Mouse (Mus musculus) liver, embryonic 13.5 days (tissue): ENCODE results near the gene Slc22a2. TPM values are rescaled to one million over a fixed set of nuclear protein-coding genes. Genes with fewer than 3 reads are reported as not detected.
"Not testable (repeated sequence)": the region's sequence is repeated elsewhere in the genome, so short reads cannot be mapped to it uniquely, and the experiment has no call there.

Source experiments
- ATAC-seq: fragments of 200-750 bp; cut with Nextera tagmentation; 2 replicates; pipeline ENCODE4 v1.8.0; 2017; ENCODE audit warnings: low read depth, mild to moderate bottlenecking, moderate number of reproducible peaks, moderate library complexity
- DNase-seq: peaks from one replicate; pipeline ENCODE4 v3.0.0; 2022
- H3K27ac ChIP-seq: fragments of 300-500 bp; sonication (generic); 2 replicates; pipeline ENCODE4 v1.5.1; 2015; ENCODE audit warnings: moderate library complexity, mild to moderate bottlenecking, inconsistent platforms
- H3K27me3 ChIP-seq: fragments of 300-500 bp; sonication (generic); 2 replicates; pipeline ENCODE4 v1.6.1; 2015; ENCODE audit warnings: mild to moderate bottlenecking, inconsistent platforms
- H3K36me3 ChIP-seq: fragments of 300-500 bp; sonication (generic); 2 replicates; pipeline ENCODE4 v1.6.1; 2015; ENCODE audit warnings: mild to moderate bottlenecking, inconsistent platforms
- H3K4me1 ChIP-seq: fragments of 300-500 bp; sonication (generic); replicated peaks from 2 replicates; pipeline ENCODE4 v1.6.1; 2015; ENCODE audit warnings: inconsistent platforms
- H3K4me2 ChIP-seq: fragments of 300-500 bp; sonication (generic); 2 replicates; pipeline ENCODE4 v1.6.1; 2015; ENCODE audit warnings: inconsistent platforms, mild to moderate bottlenecking, moderate library complexity
- H3K4me3 ChIP-seq: fragments of 300-500 bp; sonication (generic); replicated peaks from 2 replicates; pipeline ENCODE4 v1.5.1; 2015; ENCODE audit warnings: mild to moderate bottlenecking, inconsistent platforms
- H3K9ac ChIP-seq: fragments of 300-500 bp; sonication (generic); 2 replicates; pipeline ENCODE4 v1.6.1; 2015; ENCODE audit warnings: mild to moderate bottlenecking, inconsistent platforms
- H3K9me3 ChIP-seq: fragments of 300-500 bp; sonication (generic); replicated peaks from 2 replicates; pipeline ENCODE4 v1.6.1; 2016; ENCODE audit warnings: inconsistent platforms
- WGBS: fragments of 180-500 bp; shearing (Covaris S2); methylation state at CpG from one replicate; pipeline ENCODE4 v1.1.7; 2015; ENCODE audit not compliant: insufficient replicate concordance; 5-methylcytosine and 5-hydroxymethylcytosine counted together
- polyA plus RNA-seq: library from polyadenylated mRNA; unstranded; fragments of >200 nt; fragmentation: Nextera tagmentation; extraction: Ambion mirVana; gene quantifications from 2 replicates; pipeline ENCODE4 v1.2.1, GENCODE M21; 2015

Slc22a2 gene
- polyA plus RNA-seq, 1 experiment from 2014 or later = not detected

DNA sequence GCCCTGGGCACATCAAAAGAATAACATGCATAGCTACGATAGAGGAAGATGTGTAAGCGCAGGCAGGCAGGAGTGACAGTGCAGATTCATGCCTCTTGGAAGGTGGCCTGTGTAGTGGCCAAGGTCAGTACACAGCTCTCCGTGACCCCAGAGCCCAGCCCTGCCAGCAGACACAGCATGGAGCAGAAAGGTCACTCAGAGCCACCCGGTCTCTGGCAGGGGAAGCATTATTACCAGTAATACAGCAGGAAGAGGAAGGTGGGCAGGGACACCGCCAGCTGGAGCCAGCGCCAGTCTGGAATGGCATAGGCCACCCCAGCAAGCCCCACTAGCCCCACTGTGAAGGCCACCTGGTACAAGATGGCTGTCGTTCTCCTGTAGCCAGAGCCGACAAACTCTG, 80.2 kb downstream of the Slc22a2 start:
- DNase-seq = no peak
- Histone ChIP-seq H3K4me3 (no peak overlapping the region), H3K27ac (no peak overlapping the region), H3K36me3 (no peaks in the 10 kb centered on the region), H3K9ac (no peak overlapping the region), H3K4me1 (peaks cover 20% of the 10 kb centered on the region), H3K27me3 (peaks cover 17% of the 10 kb centered on the region), H3K4me2 (no peak overlapping the region), H3K9me3 (no peaks in the 10 kb centered on the region)
- 63% methylated on average over 8 of the region's 8 CpGs for WGBS
- no peak for ATAC-seq

DNA sequence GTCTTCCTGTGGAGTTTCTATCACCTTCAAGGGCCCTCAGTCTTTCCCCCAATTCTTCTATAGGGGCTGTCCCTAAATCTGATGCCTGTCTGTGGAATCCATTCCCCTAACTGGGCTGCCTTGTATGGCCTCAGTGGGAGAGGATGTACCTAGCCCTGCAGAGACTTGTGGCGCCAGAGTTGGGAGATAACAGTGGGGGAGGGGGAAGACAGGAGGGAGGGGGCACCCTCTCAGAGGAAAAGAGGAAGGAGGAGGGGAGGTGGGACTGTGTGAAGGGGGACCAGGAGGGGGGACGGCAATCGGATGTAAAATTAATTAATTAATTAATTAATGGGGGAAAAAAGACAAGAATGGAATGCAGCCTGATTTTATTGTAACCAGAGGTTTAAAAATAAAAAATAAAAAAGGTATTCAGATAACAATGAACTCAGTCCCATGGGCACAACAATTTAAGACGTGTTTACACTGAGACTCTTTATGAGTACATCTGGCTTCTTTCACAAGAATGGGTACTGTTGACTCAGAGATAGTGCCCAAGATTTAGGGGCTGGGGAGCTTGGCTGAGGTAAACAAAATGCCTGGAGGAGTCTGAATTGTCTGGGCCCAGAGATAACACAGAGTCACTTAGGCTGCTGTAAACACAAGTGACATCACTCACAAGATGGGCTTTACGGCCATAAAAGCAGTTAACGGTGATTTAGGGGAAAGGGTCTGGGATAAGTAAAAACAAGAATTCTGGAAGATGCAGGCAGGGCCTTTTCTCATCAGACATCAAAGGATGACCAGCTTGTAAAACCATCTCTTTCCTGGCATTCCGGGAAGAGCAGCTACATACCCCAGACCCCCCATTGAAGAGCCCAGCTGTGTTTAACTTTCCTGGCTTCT, 84.8 kb downstream of the Slc22a2 start:
- Histone ChIP-seq H3K27ac (peak overlapping the region; percentile 53), H3K4me2 (peak overlapping the region; percentile 19; the same call in 1 of the 2 replicates), H3K36me3 (no peaks in the 10 kb centered on the region), H3K4me1 (peaks cover 42% of the 10 kb centered on the region), H3K27me3 (no peaks in the 10 kb centered on the region; the same call in 1 of the 2 replicates), H3K4me3 (no peak overlapping the region), H3K9ac (no peak overlapping the region), H3K9me3 (no peaks in the 10 kb centered on the region)
- 4% methylated on average over 7 of the region's 7 CpGs for WGBS
- ATAC-seq (peak; percentile 81), DNase-seq (peak; percentile 38)

DNA sequence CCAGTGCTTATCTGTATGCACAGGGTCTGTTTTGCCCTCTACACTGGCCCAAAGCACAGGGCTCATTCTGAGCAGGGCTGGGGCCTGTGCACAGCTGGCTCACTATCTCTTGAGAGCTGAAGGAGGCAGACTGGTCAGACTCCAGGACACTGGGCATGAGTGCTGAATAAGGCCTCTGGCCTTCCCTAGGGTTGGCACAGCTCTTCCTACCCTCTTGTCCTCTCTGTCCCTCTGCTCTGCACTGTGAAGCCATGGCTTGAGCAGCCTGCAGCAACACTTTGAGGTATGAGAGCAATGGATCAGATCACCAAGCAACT, 85.4 kb downstream of the Slc22a2 start:
- ATAC-seq = peak; percentile 79
- DNase-seq = peak; percentile 39
- Histone ChIP-seq H3K9ac (no peak overlapping the region), H3K27me3 (no peaks in the 10 kb centered on the region; the same call in 1 of the 2 replicates), H3K9me3 (no peaks in the 10 kb centered on the region), H3K4me3 (no peak overlapping the region), H3K4me1 (peaks cover 42% of the 10 kb centered on the region), H3K4me2 (peak overlapping the region; percentile 19; the same call in 1 of the 2 replicates), H3K36me3 (no peaks in the 10 kb centered on the region), H3K27ac (peak overlapping the region; percentile 53)

DNA sequence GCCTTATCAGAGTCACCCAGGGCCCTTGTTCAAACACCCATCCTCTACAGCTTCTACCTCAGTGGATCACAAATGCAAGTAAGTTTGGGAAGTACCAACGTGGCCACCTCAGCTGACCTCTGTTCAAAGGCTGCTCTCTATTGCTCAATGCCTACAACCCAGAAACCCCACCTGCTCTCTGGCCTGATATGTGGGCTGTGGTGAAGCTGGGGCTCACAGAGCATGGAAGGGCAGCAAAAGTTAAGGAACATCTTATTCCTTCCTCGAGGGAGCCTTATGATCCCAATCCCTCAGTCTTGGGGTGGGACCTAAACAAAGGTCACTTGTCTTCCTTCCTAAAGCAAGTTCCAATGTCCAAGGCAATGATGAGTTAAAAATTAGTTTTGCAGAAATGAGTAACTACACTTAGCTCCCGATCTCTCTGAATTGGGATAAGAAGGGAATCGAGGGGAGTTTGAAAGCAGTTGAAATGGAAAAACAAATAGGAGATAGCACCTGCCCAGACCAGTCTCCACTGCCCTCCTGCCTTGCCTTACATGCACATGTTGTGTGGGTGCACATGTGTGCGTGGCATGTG, 87.2 kb downstream of the Slc22a2 start:
- Histone ChIP-seq H3K9me3 (no peaks in the 10 kb centered on the region), H3K9ac (no peak overlapping the region), H3K27me3 (no peaks in the 10 kb centered on the region), H3K27ac (peak overlapping the region; percentile 59; the same call in 1 of the 2 replicates), H3K36me3 (no peaks in the 10 kb centered on the region), H3K4me2 (no peak overlapping the region), H3K4me3 (no peak overlapping the region), H3K4me1 (peaks cover 42% of the 10 kb centered on the region)
- peak; percentile 26; the same call in 1 of the 2 replicates for ATAC-seq
- 61% methylated on average over 5 of the region's 5 CpGs for WGBS
- DNase-seq = no peak

DNA sequence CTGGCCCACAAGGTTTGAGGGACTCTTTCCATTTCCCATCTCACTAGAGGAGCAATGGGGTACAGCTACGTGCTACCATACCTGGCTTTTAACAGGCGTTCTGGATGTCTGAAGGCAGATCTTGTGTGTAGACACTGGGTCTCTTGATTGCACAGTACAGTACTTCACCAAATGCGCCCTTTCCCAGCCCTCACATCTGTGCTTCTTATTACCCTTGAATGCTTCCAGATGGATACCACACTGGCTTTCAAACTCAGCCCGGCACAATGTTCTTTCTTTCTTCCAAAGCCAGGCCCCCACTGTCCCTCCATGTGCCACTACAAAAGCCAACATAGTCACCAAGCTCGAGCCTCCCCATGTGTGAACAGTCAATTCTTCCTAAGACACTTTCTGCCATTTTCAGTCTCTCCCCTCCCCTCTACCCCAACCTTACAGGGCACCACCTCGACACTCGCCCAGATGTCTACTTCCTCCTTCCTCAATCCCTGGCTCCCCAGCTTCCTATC, 88.4 kb downstream of the Slc22a2 start:
- Histone ChIP-seq H3K9me3 (no peaks in the 10 kb centered on the region), H3K36me3 (no peaks in the 10 kb centered on the region), H3K27ac (no peak overlapping the region), H3K4me1 (peaks cover 40% of the 10 kb centered on the region), H3K9ac (no peak overlapping the region), H3K4me3 (no peak overlapping the region), H3K27me3 (no peaks in the 10 kb centered on the region), H3K4me2 (no peak overlapping the region)
- DNase-seq = no peak
- no peak for ATAC-seq
- 59% methylated on average over 7 of the region's 7 CpGs for WGBS

DNA sequence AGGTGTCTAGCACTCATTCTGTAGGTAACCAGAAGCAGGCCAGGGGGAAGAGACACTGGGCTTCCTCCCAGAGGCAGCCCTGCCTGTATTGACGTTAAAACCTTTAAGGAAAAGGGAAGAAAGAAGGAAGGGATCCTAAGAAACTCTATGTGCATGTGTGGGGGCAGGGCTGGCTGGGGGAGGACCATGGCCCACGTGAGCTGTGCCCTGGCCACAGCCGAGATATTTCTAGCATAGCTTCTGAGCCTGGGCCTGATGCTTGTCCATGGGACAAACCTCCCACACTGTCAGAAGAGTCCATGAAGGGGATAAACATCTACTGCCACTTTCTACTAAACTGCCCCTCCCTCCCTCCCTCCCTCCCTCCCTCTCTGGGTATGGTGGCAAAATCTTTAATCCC, 89.9 kb downstream of the Slc22a2 start:
- no peaks in the 10 kb centered on the region for H3K9me3 ChIP-seq
- 40% methylated on average over 3 of the region's 3 CpGs for WGBS

DNA sequence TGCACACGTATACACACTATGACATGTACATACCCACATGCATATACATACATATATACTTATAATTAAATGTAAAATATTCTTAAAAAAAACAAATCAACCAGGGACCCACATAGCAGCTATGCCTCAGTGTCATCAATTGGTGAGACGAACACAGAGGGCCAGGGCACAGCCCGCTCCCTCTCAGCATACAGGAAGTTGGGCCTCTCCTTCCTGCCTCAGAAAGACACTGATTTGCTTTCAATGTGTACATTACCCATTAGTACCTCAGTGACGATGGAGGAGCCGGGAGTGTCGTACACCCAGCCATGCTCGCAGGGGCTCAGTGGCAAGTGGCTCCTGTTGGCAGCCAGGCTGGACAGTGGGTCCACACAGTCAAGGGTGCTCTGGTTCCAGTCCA, 91.0 kb downstream of the Slc22a2 start:
- not testable (repeated sequence) for H3K9me3 ChIP-seq, H3K9ac ChIP-seq, H3K27me3 ChIP-seq, H3K4me3 ChIP-seq, ATAC-seq, DNase-seq, H3K36me3 ChIP-seq, H3K27ac ChIP-seq, H3K4me2 ChIP-seq
- WGBS = 67% methylated on average over 7 of the region's 7 CpGs
- peaks cover 14% of the 10 kb centered on the region for H3K4me1 ChIP-seq

More for the DNA sequence above, 89.9 kb downstream of the Slc22a2 start:
- Histone ChIP-seq H3K4me3 (no peak overlapping the region), H3K27ac (no peak overlapping the region), H3K4me2 (no peak overlapping the region), H3K4me1 (peaks cover 25% of the 10 kb centered on the region), H3K36me3 (no peaks in the 10 kb centered on the region), H3K9ac (no peak overlapping the region), H3K27me3 (no peaks in the 10 kb centered on the region)
- ATAC-seq (no peak), DNase-seq (no peak)

DNA sequence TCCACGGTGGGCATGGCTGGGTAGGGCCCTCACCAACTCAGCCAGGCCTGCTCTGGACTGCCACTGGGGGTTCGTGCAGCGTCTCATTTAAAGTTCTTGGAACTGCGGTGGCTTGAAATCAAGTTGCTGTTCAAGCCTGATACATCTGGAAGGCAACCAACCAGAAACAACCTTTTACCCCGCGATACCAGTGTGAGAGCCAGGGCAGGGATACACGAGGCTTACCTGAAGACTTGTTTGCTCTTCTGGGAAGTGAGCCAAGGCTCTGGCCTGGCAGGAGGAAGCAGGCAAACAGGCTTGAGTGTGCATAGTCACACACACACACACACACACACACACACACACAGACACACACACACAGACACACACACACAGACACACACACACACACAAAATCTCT, 91.7 kb downstream of the Slc22a2 start, which contains the start of gene Slc22a1:
Gene Slc22a1, minus strand, starts transcription at position 184 of the 400 bp plus-strand sequence.
- H3K36me3 ChIP-seq = 0 out of 2 replicates have a peak, but pooled peaks cover 8% of the 10 kb centered on the region
- H3K4me3 ChIP-seq = no peak within 1 kb of the TSS
- H3K27ac ChIP-seq = no peak within 1 kb of the TSS
- 0 out of 2 replicates have a peak, but pooled peaks cover 3% of the 10 kb centered on the region for H3K9me3 ChIP-seq
- DNase-seq (no peak), ATAC-seq (no peak)
- H3K4me2 ChIP-seq = no peak within 1 kb of the TSS
- WGBS = 74% methylated on average over 7 of the region's 7 CpGs
- H3K9ac ChIP-seq = no peak within 1 kb of the TSS
- peaks cover 9% of the 10 kb centered on the region for H3K4me1 ChIP-seq
- H3K27me3 ChIP-seq = no peaks in the 10 kb centered on the region

DNA sequence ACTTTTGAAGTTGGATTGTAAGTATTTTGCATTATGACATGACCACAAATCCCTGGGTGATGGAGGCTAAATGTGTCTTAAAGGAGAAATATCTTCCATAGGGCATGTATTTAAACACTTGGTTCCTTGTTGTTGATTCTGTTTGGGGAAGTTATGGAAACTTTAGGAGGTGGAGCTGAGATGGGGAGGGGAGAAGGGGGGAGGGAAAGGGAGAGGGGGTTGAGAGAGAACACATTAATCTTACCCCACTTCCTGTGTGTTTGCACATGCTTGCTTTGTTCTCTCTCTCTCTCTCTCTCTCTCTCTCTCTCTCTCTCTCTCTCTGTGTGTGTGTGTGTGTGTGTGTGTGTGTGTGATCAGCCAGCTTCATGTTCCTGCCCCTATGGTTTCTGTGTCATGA, 93.2 kb downstream of the Slc22a2 start:
- no peaks in the 10 kb centered on the region for H3K27me3 ChIP-seq
- no peaks in the 10 kb centered on the region for H3K4me1 ChIP-seq
- H3K4me3 ChIP-seq = no peak overlapping the region
- H3K9me3 ChIP-seq = 0 out of 2 replicates have a peak, but pooled peaks cover 3% of the 10 kb centered on the region
- H3K27ac ChIP-seq = no peak overlapping the region
- DNase-seq (no peak), ATAC-seq (no peak)
- no peak overlapping the region for H3K9ac ChIP-seq
- 0 out of 2 replicates have a peak, but pooled peaks cover 8% of the 10 kb centered on the region for H3K36me3 ChIP-seq
- H3K4me2 ChIP-seq = no peak overlapping the region
